Mouse (Mus musculus): ENCODE measurements at regions not wholly inside any gene's neighbourhood (a gene's known extent, or its start where the extent isn't known, plus 50 kb on each side); places are given as distances from the start of the nearest gene placed in this dataset.

DNA sequence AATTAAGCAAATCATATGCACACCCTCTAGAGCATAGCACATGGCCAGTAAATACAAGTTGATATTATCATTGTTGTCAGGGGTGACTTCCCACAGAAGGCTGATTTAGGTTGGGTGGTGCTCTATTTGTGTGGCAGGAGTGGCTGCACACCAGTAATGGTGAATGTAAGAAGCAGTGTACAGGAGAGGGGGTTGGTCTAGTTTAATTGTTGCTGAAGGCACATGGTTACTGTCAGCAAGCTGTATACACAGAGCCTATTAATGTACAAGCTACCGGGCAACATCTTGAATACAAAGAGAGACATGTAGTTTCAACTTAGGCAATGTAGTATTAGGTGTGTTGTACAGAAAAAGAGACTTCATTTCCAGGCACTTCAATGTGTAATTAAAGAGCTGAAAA is 280.6 kb upstream of the Pkn2 start:
- Histone ChIP-seq H3K27me3 (ENCODE audit: control insufficient read depth, insufficient read depth, low read length) (no peaks in the 10 kb centered on the region), H3K9me3 (ENCODE audit: control insufficient read depth, low read length) (no peaks in the 10 kb centered on the region), H3K36me3 (ENCODE audit: control insufficient read depth, insufficient read depth, low read length) (no peaks in the 10 kb centered on the region), H3K4me2 (replicated peaks; ENCODE audit: low read depth, low read length) (no peak overlapping the region), H3K4me3 (ENCODE audit: low read depth, low read length) (no peak overlapping the region), H3K4me1 (replicated peaks; ENCODE audit: control insufficient read depth, insufficient read depth, low read length) (no peaks in the 10 kb centered on the region), H3K27ac (ENCODE audit: low read depth, low read length) (no peak overlapping the region), H3K9ac (ENCODE audit: low read depth, low read length) (no peak overlapping the region)
- no peak for ATAC-seq (ENCODE audit: low FRiP score)
- DNase-seq (ENCODE audit: low spot score), result no peak
- 91% methylated on average over 1 of the region's 1 CpGs for WGBS

DNA sequence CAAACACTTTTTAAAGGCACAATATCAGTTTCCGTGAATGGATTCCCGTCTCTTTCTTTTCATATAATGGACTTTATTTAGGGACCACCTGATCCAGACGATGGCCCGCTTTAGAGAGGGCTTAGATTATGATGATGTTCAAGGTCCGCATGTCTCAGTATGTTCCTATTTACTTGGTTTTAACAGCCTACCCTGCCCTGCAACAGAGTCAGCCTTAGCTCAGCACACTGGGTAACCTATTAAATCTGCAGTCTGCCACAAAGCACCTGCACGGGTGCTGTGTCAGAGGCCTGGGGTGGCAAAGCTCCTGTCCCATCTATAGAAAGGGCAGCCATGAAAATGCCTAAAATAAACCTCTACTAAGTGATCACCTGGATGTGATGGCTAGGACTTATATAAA is 280.2 kb upstream of the Pkn2 start:
- DNase-seq (ENCODE audit: low spot score) (no peak), ATAC-seq (ENCODE audit: low FRiP score) (no peak)
- no peaks in the 10 kb centered on the region for H3K4me1 ChIP-seq (replicated peaks; ENCODE audit: control insufficient read depth, insufficient read depth, low read length)
- H3K9ac ChIP-seq (ENCODE audit: low read depth, low read length), result no peak overlapping the region
- no peaks in the 10 kb centered on the region for H3K9me3 ChIP-seq (ENCODE audit: control insufficient read depth, low read length)
- H3K4me3 ChIP-seq (ENCODE audit: low read depth, low read length), result no peak overlapping the region
- 87% methylated on average over 6 of the region's 6 CpGs for WGBS
- H3K27ac ChIP-seq (ENCODE audit: low read depth, low read length), result no peak overlapping the region
- no peaks in the 10 kb centered on the region for H3K36me3 ChIP-seq (ENCODE audit: control insufficient read depth, insufficient read depth, low read length)
- no peak overlapping the region for H3K4me2 ChIP-seq (replicated peaks; ENCODE audit: low read depth, low read length)
- H3K27me3 ChIP-seq (ENCODE audit: control insufficient read depth, insufficient read depth, low read length), result no peaks in the 10 kb centered on the region

- no peaks in the 10 kb centered on the region for H3K27me3 ChIP-seq (ENCODE audit: control insufficient read depth, insufficient read depth, low read length)
- H3K4me2 ChIP-seq (replicated peaks; ENCODE audit: low read depth, low read length), result no peak overlapping the region
- H3K9me3 ChIP-seq (ENCODE audit: control insufficient read depth, low read length), result no peaks in the 10 kb centered on the region
- no peaks in the 10 kb centered on the region for H3K4me1 ChIP-seq (replicated peaks; ENCODE audit: control insufficient read depth, insufficient read depth, low read length)
- H3K4me3 ChIP-seq (ENCODE audit: low read depth, low read length), result no peak overlapping the region
- WGBS, result 36% methylated on average over 5 of the region's 5 CpGs
- H3K36me3 ChIP-seq (ENCODE audit: control insufficient read depth, insufficient read depth, low read length), result no peaks in the 10 kb centered on the region
- no peak overlapping the region for H3K9ac ChIP-seq (ENCODE audit: low read depth, low read length)
- DNase-seq (ENCODE audit: low spot score) (no peak), ATAC-seq (ENCODE audit: low FRiP score) (peak; percentile 58; the same call in 1 of the 2 replicates)
- no peak overlapping the region for H3K27ac ChIP-seq (ENCODE audit: low read depth, low read length)
Measured at GRCm38 (mm10) chr3:143158568-143158967, 276.8 kb upstream of the Pkn2 start.

DNA sequence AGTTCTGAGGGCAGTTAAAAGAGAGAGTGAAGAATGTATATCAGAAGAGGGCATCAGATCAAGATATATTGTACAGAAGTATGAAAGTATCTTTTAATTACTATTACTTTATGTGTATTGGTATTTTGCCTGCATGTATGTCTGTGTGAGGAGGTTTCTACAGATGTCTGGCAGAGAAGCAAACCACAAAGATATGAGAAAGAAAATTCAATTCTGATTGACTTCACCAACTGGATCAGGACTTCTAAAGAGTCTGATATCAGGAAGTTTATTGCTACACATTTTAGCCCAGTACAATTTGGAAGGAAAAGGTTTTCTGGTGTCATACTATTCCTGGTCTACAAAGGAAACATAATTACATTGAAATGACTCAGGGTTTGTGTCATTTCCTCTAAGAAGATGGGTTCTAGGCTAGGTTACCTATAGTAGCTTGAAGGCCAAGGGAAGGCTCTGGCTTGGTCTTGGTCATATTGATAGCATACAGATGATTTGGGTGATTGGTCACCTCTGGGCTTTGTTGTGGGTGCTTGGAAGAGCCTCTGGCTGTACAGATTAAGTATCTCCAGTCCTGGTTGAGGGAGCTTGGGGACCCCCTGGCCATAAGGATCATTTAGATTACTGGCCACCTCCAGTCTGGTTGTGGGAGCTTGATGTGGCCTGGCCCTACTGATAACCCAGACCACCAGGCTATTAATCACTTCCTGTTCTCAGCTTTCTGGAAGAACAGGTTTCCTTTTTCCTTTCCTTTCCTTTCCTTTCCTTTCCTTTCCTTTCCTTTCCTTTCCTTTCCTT is 275.1 kb upstream of the Pkn2 start:
- Histone ChIP-seq H3K36me3 (ENCODE audit: control insufficient read depth, insufficient read depth, low read length) (no peaks in the 10 kb centered on the region), H3K27me3 (ENCODE audit: control insufficient read depth, insufficient read depth, low read length) (no peaks in the 10 kb centered on the region), H3K4me3 (ENCODE audit: low read depth, low read length) (no peak overlapping the region), H3K4me1 (replicated peaks; ENCODE audit: control insufficient read depth, insufficient read depth, low read length) (no peaks in the 10 kb centered on the region), H3K27ac (ENCODE audit: low read depth, low read length) (no peak overlapping the region), H3K9ac (ENCODE audit: low read depth, low read length) (no peak overlapping the region), H3K9me3 (ENCODE audit: control insufficient read depth, low read length) (no peaks in the 10 kb centered on the region), H3K4me2 (replicated peaks; ENCODE audit: low read depth, low read length) (no peak overlapping the region)
- ATAC-seq (ENCODE audit: low FRiP score) (no peak), DNase-seq (ENCODE audit: low spot score) (no peak)

DNA sequence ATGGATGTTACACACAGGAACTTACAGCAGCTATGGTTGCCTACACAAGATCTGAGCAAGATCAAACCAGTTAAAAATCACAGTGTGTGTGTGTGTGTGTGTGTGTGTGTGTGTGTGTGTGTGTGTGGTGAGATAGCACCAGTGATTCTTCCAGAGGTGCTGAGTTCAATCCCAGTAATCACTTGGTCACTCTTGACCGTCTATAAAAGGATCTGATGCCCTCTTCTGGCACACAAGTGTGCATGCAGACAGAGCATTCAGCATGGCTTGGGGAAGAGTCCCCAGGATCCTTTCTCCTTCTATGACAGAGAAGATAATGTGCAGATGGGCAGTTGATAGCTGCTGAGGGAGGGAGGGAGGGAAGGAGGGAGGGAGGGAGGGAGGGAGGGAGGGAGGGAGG is 274.4 kb upstream of the Pkn2 start:
- Histone ChIP-seq H3K9ac (ENCODE audit: low read depth, low read length) (no peak overlapping the region), H3K9me3 (ENCODE audit: control insufficient read depth, low read length) (no peaks in the 10 kb centered on the region), H3K27me3 (ENCODE audit: control insufficient read depth, insufficient read depth, low read length) (no peaks in the 10 kb centered on the region), H3K4me3 (ENCODE audit: low read depth, low read length) (no peak overlapping the region), H3K4me2 (replicated peaks; ENCODE audit: low read depth, low read length) (no peak overlapping the region), H3K27ac (ENCODE audit: low read depth, low read length) (no peak overlapping the region), H3K4me1 (replicated peaks; ENCODE audit: control insufficient read depth, insufficient read depth, low read length) (no peaks in the 10 kb centered on the region), H3K36me3 (ENCODE audit: control insufficient read depth, insufficient read depth, low read length) (no peaks in the 10 kb centered on the region)
- DNase-seq (ENCODE audit: low spot score) (no peak), ATAC-seq (ENCODE audit: low FRiP score) (no peak)
- 42% methylated on average over 1 of the region's 1 CpGs for WGBS

DNA sequence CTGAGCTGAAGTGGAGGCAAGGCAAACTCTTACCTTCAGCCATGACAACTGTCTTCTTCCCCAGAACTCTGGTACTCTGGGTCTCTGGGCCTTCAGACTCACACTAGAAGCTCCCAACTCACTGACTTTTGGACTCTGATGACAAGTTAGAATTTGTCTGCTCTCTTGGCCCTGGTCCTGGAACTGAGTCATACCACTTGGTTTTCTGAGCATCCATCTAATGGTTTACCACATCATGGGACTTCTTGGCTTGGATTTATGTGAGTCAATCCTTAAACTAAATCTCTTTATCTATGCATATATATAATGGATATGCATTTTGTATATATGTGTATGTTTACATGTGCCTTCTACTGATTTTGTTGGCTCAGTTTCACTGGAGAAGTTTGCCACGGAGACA is 273.8 kb upstream of the Pkn2 start:
- 88% methylated on average over 1 of the region's 1 CpGs for WGBS
- H3K4me2 ChIP-seq (replicated peaks; ENCODE audit: low read depth, low read length), result no peak overlapping the region
- no peaks in the 10 kb centered on the region for H3K36me3 ChIP-seq (ENCODE audit: control insufficient read depth, insufficient read depth, low read length)
- no peaks in the 10 kb centered on the region for H3K9me3 ChIP-seq (ENCODE audit: control insufficient read depth, low read length)
- ATAC-seq (ENCODE audit: low FRiP score) (no peak), DNase-seq (ENCODE audit: low spot score) (no peak)
- H3K27me3 ChIP-seq (ENCODE audit: control insufficient read depth, insufficient read depth, low read length), result no peaks in the 10 kb centered on the region
- no peak overlapping the region for H3K9ac ChIP-seq (ENCODE audit: low read depth, low read length)
- no peaks in the 10 kb centered on the region for H3K4me1 ChIP-seq (replicated peaks; ENCODE audit: control insufficient read depth, insufficient read depth, low read length)
- H3K4me3 ChIP-seq (ENCODE audit: low read depth, low read length), result no peak overlapping the region
- H3K27ac ChIP-seq (ENCODE audit: low read depth, low read length), result no peak overlapping the region

GRCm38 (mm10) chr3:143147471-143147870 is 265.7 kb upstream of the Pkn2 start:
- 0 out of 2 replicates have a peak overlapping the region, but pooled peaks have one; percentile 24 for H3K27ac ChIP-seq (ENCODE audit: low read depth, low read length)
- no peaks in the 10 kb centered on the region for H3K9me3 ChIP-seq (ENCODE audit: control insufficient read depth, low read length)
- H3K27me3 ChIP-seq (ENCODE audit: control insufficient read depth, insufficient read depth, low read length), result no peaks in the 10 kb centered on the region
- no peak overlapping the region for H3K4me3 ChIP-seq (ENCODE audit: low read depth, low read length)
- H3K9ac ChIP-seq (ENCODE audit: low read depth, low read length), result no peak overlapping the region
- peak; percentile 68; the same call in 1 of the 2 replicates for ATAC-seq (ENCODE audit: low FRiP score)
- H3K4me2 ChIP-seq (replicated peaks; ENCODE audit: low read depth, low read length), result no peak overlapping the region
- peak; percentile 31 for DNase-seq (ENCODE audit: low spot score)
- 63% methylated on average over 8 of the region's 8 CpGs for WGBS
- H3K4me1 ChIP-seq (replicated peaks; ENCODE audit: control insufficient read depth, insufficient read depth, low read length), result no peaks in the 10 kb centered on the region
- no peaks in the 10 kb centered on the region for H3K36me3 ChIP-seq (ENCODE audit: control insufficient read depth, insufficient read depth, low read length)

DNA sequence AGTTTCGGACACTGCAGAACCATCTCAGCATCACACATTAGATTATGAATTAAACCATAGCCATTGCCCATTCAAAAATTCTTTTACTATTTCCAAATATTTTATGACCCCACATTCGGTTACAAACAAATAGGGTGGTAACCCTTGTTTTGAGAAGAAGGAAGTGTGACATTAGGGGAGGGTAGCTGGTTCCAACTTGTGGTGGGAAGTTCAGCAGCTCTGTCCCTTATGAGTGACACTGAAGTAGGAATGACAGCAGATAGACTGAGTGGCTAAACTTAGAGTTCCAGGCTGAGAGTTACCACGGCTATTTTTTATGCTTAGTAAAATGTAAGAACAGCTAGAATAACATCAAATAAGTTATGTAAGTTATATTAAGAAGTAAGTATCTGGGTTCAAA is 257.1 kb upstream of the Pkn2 start:
- ATAC-seq (ENCODE audit: low FRiP score) (no peak), DNase-seq (ENCODE audit: low spot score) (no peak)
- H3K4me2 ChIP-seq (replicated peaks; ENCODE audit: low read depth, low read length), result no peak overlapping the region
- no peaks in the 10 kb centered on the region for H3K4me1 ChIP-seq (replicated peaks; ENCODE audit: control insufficient read depth, insufficient read depth, low read length)
- H3K9ac ChIP-seq (ENCODE audit: low read depth, low read length), result no peak overlapping the region
- WGBS, result 93% methylated on average over 3 of the region's 3 CpGs
- no peaks in the 10 kb centered on the region for H3K9me3 ChIP-seq (ENCODE audit: control insufficient read depth, low read length)
- H3K4me3 ChIP-seq (ENCODE audit: low read depth, low read length), result no peak overlapping the region
- H3K27ac ChIP-seq (ENCODE audit: low read depth, low read length), result no peak overlapping the region
- no peaks in the 10 kb centered on the region for H3K27me3 ChIP-seq (ENCODE audit: control insufficient read depth, insufficient read depth, low read length)
- no peaks in the 10 kb centered on the region for H3K36me3 ChIP-seq (ENCODE audit: control insufficient read depth, insufficient read depth, low read length)

DNA sequence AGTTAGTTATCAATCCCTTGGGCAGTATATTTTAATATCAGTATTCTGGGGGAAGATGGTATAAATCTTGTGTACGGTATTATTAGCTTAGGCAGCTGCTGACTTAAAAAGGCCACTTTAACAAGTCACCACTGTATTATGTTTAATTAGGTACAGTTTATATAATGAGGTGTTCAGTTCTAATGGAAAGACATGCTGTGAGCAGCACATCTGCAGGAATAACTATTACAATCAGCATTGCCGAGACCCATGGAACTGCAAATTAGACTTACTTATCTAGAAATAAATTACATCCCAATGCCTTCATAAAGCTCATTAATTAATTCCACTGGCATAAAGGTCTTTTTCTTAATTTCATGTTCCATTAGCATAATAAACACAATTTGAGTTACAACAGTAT is 252.7 kb upstream of the Pkn2 start:
- 90% methylated on average over 2 of the region's 2 CpGs for WGBS

More for the DNA sequence above, 252.7 kb upstream of the Pkn2 start:
- no peak for ATAC-seq (ENCODE audit: low FRiP score)
- no peak overlapping the region for H3K27ac ChIP-seq (ENCODE audit: low read depth, low read length)
- H3K9ac ChIP-seq (ENCODE audit: low read depth, low read length), result no peak overlapping the region
- no peaks in the 10 kb centered on the region for H3K4me1 ChIP-seq (replicated peaks; ENCODE audit: control insufficient read depth, insufficient read depth, low read length)
- H3K27me3 ChIP-seq (ENCODE audit: control insufficient read depth, insufficient read depth, low read length), result no peaks in the 10 kb centered on the region
- H3K9me3 ChIP-seq (ENCODE audit: control insufficient read depth, low read length), result no peaks in the 10 kb centered on the region
- DNase-seq (ENCODE audit: low spot score), result no peak
- no peak overlapping the region for H3K4me3 ChIP-seq (ENCODE audit: low read depth, low read length)
- H3K36me3 ChIP-seq (ENCODE audit: control insufficient read depth, insufficient read depth, low read length), result no peaks in the 10 kb centered on the region
- no peak overlapping the region for H3K4me2 ChIP-seq (replicated peaks; ENCODE audit: low read depth, low read length)

All from hindbrain, embryonic 11.5 days (tissue).